Mouse (Mus musculus) kidney, embryonic 14.5 days (tissue): ENCODE measurements at regions not wholly inside any gene's neighbourhood (a gene's known extent, or its start where the extent isn't known, plus 50 kb on each side); places are given as distances from the start of the nearest gene placed in this dataset.

Source experiments
- ATAC-seq: fragments of 200-750 bp; cut with Nextera tagmentation; 2 replicates; pipeline ENCODE4 v1.8.0; 2017; ENCODE audit warnings: moderate number of reproducible peaks, mild to moderate bottlenecking, moderate TSS enrichment, moderate library complexity; ENCODE audit not compliant: low FRiP score, low TSS enrichment
- H3K27ac ChIP-seq: fragments of 300-500 bp; sonication (generic); 2 replicates; pipeline ENCODE4 v1.5.1; 2014; ENCODE audit warnings: low read depth, mild to moderate bottlenecking, low read length, moderate library complexity, mixed read lengths
- H3K27me3 ChIP-seq: fragments of 300-500 bp; sonication (generic); 2 replicates; pipeline ENCODE4 v1.6.1; 2014; ENCODE audit warnings: mild to moderate bottlenecking, low read length; ENCODE audit not compliant: control insufficient read depth, insufficient read depth
- H3K36me3 ChIP-seq: fragments of 300-500 bp; sonication (generic); 2 replicates; pipeline ENCODE4 v1.6.1; 2014; ENCODE audit warnings: low read length, mixed read lengths; ENCODE audit not compliant: control insufficient read depth, insufficient read depth
- H3K4me1 ChIP-seq: fragments of 300-500 bp; sonication (generic); 2 replicates; pipeline ENCODE4 v1.6.1; 2014; ENCODE audit warnings: low read length, mixed read lengths; ENCODE audit not compliant: control insufficient read depth, insufficient read depth
- H3K4me2 ChIP-seq: fragments of 300-500 bp; sonication (generic); replicated peaks from 2 replicates; pipeline ENCODE4 v1.6.1; 2014; ENCODE audit warnings: low read depth, mild to moderate bottlenecking, low read length
- H3K4me3 ChIP-seq: fragments of 300-500 bp; sonication (generic); 2 replicates; pipeline ENCODE4 v1.5.1; 2014; ENCODE audit warnings: mild to moderate bottlenecking, low read length
- H3K9ac ChIP-seq: fragments of 300-500 bp; sonication (generic); 2 replicates; pipeline ENCODE4 v1.6.1; 2014; ENCODE audit warnings: low read depth, mild to moderate bottlenecking, low read length, moderate library complexity
- H3K9me3 ChIP-seq: fragments of 300-500 bp; sonication (generic); 2 replicates; pipeline ENCODE4 v1.6.1; 2016; ENCODE audit warnings: low read length; ENCODE audit not compliant: control insufficient read depth
- WGBS: fragments of 180-500 bp; shearing (Covaris S2); extraction: QIAGEN DNeasy Blood & Tissue Kit; methylation state at CpG from one replicate; pipeline ENCODE4 v1.1.7; 2014; 5-methylcytosine and 5-hydroxymethylcytosine counted together

DNA sequence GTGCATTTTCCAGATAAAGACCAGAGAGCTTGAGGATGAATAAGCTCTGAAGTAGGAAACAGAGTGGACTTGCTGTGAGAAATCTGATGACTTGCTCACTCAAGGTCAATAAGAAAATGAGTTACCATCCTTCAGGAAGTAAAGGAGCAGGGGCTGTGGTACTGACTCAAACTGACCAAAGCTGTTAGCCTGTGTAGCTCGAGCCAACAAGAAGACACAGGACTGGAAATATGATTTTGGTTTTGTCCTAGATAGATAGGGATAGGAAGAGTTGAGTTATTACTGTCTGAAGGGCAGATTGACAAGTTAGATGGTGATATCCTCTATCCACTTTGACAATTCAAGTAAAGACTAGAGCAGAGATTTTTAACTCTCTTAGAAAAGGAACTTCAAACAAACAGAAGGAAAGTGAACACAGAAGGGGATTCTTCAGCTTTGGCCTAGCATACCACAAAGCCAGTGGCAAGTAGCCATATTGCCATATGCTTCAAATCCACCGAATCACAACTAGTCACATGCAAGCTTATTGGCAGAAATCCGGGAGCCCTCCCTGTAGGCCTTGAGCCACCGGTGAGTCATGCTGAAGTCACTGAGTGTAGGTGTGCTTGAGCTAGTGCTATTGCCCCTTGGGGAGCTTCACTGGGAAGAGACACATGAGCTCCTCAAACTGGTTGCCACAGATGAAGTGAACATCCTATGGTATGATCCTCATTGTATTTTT, 117.1 kb upstream of the Etaa1 start:
- 93% methylated on average over 4 of the region's 4 CpGs for WGBS
- H3K36me3 ChIP-seq = no peaks in the 10 kb centered on the region
- no peak for ATAC-seq
- H3K27ac ChIP-seq = no peak overlapping the region
- H3K4me2 ChIP-seq = no peak overlapping the region
- no peaks in the 10 kb centered on the region for H3K27me3 ChIP-seq
- H3K9ac ChIP-seq = no peak overlapping the region
- no peak overlapping the region for H3K4me3 ChIP-seq
- no peaks in the 10 kb centered on the region for H3K9me3 ChIP-seq
- no peaks in the 10 kb centered on the region for H3K4me1 ChIP-seq

DNA sequence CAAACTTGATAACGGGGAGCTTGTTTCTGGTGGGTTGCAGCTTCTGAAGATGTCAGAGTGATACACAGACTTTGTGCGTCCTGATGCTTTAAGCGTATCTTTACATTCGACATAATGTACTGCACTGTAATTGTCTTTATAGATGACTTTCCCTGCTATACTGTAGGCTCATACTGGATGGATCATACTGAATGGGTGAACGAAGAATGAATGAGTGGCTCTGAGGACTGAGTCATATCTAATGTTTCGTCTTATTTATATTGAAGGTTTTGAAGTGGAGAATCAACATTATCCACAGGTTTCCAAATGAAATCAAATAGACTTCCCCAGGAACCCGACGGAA, 116.3 kb upstream of the Etaa1 start:
- no peak overlapping the region for H3K9ac ChIP-seq

DNA sequence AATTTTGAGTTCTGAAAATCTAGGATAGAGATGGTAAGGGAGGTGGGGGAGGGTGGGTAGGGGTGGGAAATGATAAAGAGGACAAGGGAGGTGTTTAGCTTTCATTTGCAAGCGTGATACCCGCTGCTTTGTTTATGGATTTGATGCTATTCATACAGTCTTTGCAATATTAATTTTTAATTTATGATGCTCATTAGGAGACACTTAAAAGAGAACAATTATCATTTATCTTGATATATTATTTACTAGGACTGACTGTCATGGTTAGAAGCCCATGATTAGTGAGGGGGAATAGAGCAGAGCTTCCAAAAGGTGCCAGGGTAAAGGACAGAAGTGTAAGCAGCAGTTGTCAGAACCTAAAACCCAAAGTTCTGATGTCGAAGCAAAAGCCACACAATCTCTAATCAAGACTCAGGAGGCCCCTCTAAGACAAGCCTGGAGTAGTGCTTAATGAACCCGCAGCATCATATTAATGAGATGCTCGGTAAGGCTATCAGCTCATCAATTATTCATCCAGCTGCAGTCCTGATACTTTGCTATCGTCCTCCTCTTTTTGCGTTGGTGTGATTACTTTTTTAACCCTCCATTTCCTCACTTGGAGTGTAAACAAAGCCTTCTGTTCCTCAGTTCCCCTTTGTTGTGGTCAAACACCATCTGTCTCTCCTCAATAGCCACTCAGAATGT, 115.8 kb upstream of the Etaa1 start:
- Histone ChIP-seq H3K27ac (no peak overlapping the region), H3K4me1 (no peaks in the 10 kb centered on the region), H3K36me3 (no peaks in the 10 kb centered on the region), H3K4me3 (no peak overlapping the region), H3K27me3 (no peaks in the 10 kb centered on the region), H3K9ac (no peak overlapping the region), H3K4me2 (no peak overlapping the region), H3K9me3 (no peaks in the 10 kb centered on the region)
- WGBS = 45% methylated on average over 7 of the region's 7 CpGs
- ATAC-seq = no peak

More for the DNA sequence above, 116.3 kb upstream of the Etaa1 start:
- WGBS = 71% methylated on average over 8 of the region's 8 CpGs
- no peaks in the 10 kb centered on the region for H3K4me1 ChIP-seq
- no peaks in the 10 kb centered on the region for H3K36me3 ChIP-seq
- no peak for ATAC-seq
- no peak overlapping the region for H3K4me2 ChIP-seq
- H3K9me3 ChIP-seq = no peaks in the 10 kb centered on the region
- H3K4me3 ChIP-seq = no peak overlapping the region
- H3K27ac ChIP-seq = no peak overlapping the region
- no peaks in the 10 kb centered on the region for H3K27me3 ChIP-seq

DNA sequence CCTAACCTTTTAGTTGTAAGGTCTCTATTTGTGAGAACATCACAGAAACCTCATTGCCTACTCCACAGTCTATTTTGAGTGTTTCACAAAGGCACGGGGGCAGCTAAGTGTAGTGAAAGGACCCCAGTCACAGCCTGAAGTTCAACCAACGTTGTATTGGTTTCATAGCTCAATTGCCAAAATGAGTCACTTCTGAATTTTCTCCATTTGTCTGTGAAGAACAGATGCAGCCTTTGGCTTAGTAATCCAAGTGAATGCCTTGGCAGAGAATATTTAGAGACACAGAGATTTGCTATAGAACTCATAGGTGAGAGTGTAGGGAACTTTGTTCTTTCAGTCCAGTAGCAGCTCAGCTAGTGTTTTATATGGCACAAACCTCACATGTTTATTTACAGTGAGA, 114.4 kb upstream of the Etaa1 start:
- Histone ChIP-seq H3K9ac (no peak overlapping the region), H3K4me3 (no peak overlapping the region), H3K9me3 (no peaks in the 10 kb centered on the region), H3K27me3 (no peaks in the 10 kb centered on the region), H3K4me1 (no peaks in the 10 kb centered on the region), H3K4me2 (no peak overlapping the region), H3K27ac (peak overlapping the region; percentile 24; the same call in 1 of the 2 replicates), H3K36me3 (no peaks in the 10 kb centered on the region)
- ATAC-seq = no peak
- WGBS = 70% methylated on average over 2 of the region's 2 CpGs

DNA sequence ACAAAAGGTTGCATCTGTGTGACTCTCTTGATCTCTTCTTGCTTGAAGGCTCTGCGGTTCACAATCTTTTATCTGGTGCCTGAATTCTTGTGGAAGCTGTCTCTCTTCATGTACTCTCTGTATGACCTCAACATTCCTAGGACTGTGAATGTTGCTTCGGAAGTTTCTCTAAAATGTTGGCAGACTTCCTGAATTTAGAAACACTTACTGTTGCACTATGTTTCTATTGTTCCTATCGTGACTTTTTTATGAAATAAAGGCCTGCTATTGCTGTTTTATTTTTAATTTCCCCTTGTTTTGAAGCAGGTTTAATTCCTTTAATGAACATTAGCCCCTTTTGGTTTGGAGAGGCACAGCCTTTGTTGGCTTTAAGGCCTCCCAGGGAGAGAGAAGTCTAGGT, 114.0 kb upstream of the Etaa1 start:
- no peak overlapping the region for H3K4me3 ChIP-seq
- no peaks in the 10 kb centered on the region for H3K27me3 ChIP-seq
- 59% methylated on average over 3 of the region's 3 CpGs for WGBS
- no peaks in the 10 kb centered on the region for H3K9me3 ChIP-seq
- H3K36me3 ChIP-seq = no peaks in the 10 kb centered on the region
- no peak overlapping the region for H3K9ac ChIP-seq
- H3K27ac ChIP-seq = peak overlapping the region; percentile 24; the same call in 1 of the 2 replicates
- no peaks in the 10 kb centered on the region for H3K4me1 ChIP-seq
- H3K4me2 ChIP-seq = no peak overlapping the region
- no peak for ATAC-seq

DNA sequence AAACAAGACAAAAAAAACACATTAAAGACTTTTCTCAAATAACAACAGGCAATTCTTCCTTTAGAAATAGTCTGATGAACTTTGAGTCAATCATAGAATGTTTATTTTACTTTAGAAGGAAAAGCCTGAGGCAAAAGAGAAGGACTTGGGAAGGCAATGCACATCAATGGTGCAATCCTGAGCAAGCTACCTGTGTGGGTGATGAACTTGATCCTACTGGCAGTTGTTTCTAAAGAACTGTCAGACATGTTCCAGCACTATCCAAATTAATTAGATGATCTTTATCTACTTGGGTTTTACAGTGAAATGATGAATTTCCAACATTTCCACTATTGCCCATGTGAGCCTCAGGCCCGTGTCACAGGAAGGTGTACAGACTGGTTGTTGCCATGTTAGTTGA, 87.9 kb upstream of the Etaa1 start:
- Histone ChIP-seq H3K4me3 (no peak overlapping the region), H3K4me1 (no peaks in the 10 kb centered on the region), H3K27ac (no peak overlapping the region), H3K9ac (no peak overlapping the region), H3K9me3 (no peaks in the 10 kb centered on the region), H3K27me3 (no peaks in the 10 kb centered on the region), H3K4me2 (no peak overlapping the region), H3K36me3 (no peaks in the 10 kb centered on the region)
- ATAC-seq = no peak
- 98% methylated on average over 1 of the region's 1 CpGs for WGBS

DNA sequence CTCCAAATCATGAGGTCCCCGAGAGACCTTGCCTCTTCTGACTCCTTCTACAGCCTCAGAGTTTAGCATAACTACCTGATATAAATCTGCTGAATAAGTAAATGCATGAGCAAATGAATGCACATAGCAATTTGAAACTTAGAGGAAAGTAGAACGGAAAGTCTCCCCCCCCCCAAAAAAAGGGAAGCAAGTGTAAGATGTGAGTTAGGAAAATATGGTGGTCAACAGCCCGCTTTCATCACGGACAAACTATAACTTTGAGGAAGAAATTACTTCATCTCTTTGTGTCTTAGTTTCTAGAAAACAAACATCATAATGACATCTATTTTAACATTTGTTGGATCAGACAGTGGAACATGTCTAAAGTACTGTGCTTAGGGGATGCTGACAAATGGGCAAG, 77.4 kb upstream of the Etaa1 start:
- no peak for ATAC-seq
- no peaks in the 10 kb centered on the region for H3K9me3 ChIP-seq
- no peaks in the 10 kb centered on the region for H3K4me1 ChIP-seq
- H3K4me2 ChIP-seq = no peak overlapping the region
- no peak overlapping the region for H3K27ac ChIP-seq
- H3K9ac ChIP-seq = no peak overlapping the region
- 87% methylated on average over 4 of the region's 4 CpGs for WGBS
- H3K36me3 ChIP-seq = no peaks in the 10 kb centered on the region
- H3K27me3 ChIP-seq = no peaks in the 10 kb centered on the region
- no peak overlapping the region for H3K4me3 ChIP-seq

DNA sequence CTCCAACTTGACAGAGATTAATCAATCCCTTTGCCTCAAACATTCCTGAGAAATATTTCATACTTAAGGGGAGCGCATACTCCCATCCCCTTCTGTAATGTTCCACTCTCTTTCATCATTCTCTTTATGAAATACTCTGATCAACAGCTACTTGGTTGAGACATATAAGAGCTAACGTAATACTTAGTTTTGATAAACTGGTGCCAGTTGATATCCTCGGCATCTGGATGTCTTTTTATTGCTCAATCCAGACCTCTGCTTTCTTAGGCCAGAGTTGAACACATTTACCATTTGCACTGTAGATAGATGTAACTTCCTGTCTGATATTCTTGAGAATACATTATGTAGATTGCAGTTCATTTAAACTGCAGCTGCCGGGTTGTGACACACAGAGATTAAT, 68.4 kb upstream of the Etaa1 start:
- Histone ChIP-seq H3K9me3 (no peaks in the 10 kb centered on the region), H3K4me2 (no peak overlapping the region), H3K4me3 (no peak overlapping the region), H3K27me3 (no peaks in the 10 kb centered on the region), H3K36me3 (no peaks in the 10 kb centered on the region), H3K9ac (no peak overlapping the region), H3K4me1 (no peaks in the 10 kb centered on the region), H3K27ac (no peak overlapping the region)
- no peak for ATAC-seq
- 60% methylated on average over 4 of the region's 4 CpGs for WGBS

DNA sequence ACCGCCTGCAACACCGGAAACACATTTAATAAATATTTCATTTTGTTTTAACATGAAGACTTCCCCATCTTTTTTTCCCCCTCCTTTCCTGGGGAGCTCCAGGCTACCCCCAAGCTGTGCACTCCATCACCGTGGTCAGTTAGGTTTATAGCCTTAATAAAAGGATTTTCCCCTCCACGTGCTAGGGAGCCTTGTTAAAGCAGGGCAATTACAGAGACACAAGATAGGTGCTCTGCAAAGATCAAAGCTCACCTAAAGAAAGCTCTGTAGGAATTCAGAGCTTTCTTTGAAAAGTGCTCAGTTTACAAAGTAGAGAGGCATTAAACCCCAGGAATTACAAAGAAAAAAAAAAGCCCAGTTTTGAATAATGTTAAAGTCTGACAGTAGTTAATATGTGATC, 61.6 kb upstream of the Etaa1 start:
- peaks cover 6% of the 10 kb centered on the region; the same call in 1 of the 2 replicates for H3K4me1 ChIP-seq
- H3K9ac ChIP-seq = no peak overlapping the region
- no peaks in the 10 kb centered on the region for H3K9me3 ChIP-seq
- no peak overlapping the region for H3K4me2 ChIP-seq
- peak; percentile 55; the same call in 1 of the 2 replicates for ATAC-seq
- H3K36me3 ChIP-seq = no peaks in the 10 kb centered on the region
- 10% methylated on average over 4 of the region's 4 CpGs for WGBS
- no peak overlapping the region; the same call in 1 of the 2 replicates for H3K27ac ChIP-seq
- H3K27me3 ChIP-seq = no peaks in the 10 kb centered on the region
- no peak overlapping the region for H3K4me3 ChIP-seq
